Mouse (Mus musculus): ENCODE measurements around the gene Kcnn3. TPM values are rescaled to one million over a fixed set of nuclear protein-coding genes. Genes with fewer than 3 reads are reported as not detected.

The Kcnn3 gene
- polyA plus RNA-seq, 1 experiment, result not detected

- no peak overlapping the region for H3K4me3 ChIP-seq (replicated peaks)
- no peaks in the 10 kb centered on the region for H3K36me3 ChIP-seq (replicated peaks; ENCODE audit: low read length)
- H3K27me3 ChIP-seq (replicated peaks), result peaks cover 23% of the 10 kb centered on the region
- 0 out of 2 replicates have a peak, but pooled peaks cover 3% of the 10 kb centered on the region for H3K4me1 ChIP-seq
- TF ChIP-seq GATA1 (IDR thresholded peaks at IDR 0.05; ENCODE audit: borderline replicate concordance, low read length), result no peak
- no peak for TF ChIP-seq FLI1 (IDR thresholded peaks at IDR 0.05; ENCODE audit: low read length)
- H3K9me3 ChIP-seq, result peaks cover 41% of the 10 kb centered on the region
These were observed 176.3 kb downstream of the Kcnn3 start for GRCm38 (mm10) chr3:89696152-89696821.

GRCm38 (mm10) chr3:89698958-89699357, 179.0 kb downstream of the Kcnn3 start:
- H3K9me3 ChIP-seq, result peaks cover 25% of the 10 kb centered on the region
- no peak overlapping the region for H3K4me3 ChIP-seq (replicated peaks)
- no peaks in the 10 kb centered on the region for H3K36me3 ChIP-seq (replicated peaks; ENCODE audit: low read length)
- H3K4me1 ChIP-seq, result 0 out of 2 replicates have a peak, but pooled peaks cover 3% of the 10 kb centered on the region
- peaks cover 27% of the 10 kb centered on the region for H3K27me3 ChIP-seq (replicated peaks)
- TF ChIP-seq FLI1 (IDR thresholded peaks at IDR 0.05; ENCODE audit: low read length) (no peak), GATA1 (IDR thresholded peaks at IDR 0.05; ENCODE audit: borderline replicate concordance, low read length) (no peak)

DNA sequence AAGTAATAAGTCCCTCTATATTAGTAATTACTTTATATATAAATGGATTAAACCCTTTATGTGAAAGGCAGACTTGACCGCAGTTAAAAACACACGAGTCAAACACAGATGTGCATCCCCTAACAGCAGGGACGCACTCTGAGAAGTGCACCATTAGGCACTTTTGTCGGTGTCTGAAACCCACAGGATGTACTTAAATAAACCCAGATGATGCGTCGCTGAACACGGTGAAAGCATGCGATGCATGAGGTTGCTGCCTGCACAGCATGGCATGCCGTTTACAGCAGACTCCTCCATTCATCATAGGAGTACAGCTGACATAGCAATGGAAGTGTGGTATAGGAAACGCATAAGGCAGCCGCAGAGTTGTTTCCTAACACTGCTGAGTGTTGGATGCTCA, 180.5 kb downstream of the Kcnn3 start:
- H3K9me3 ChIP-seq, result peaks cover 18% of the 10 kb centered on the region
- TF ChIP-seq FLI1 (IDR thresholded peaks at IDR 0.05; ENCODE audit: low read length) (no peak), GATA1 (IDR thresholded peaks at IDR 0.05; ENCODE audit: borderline replicate concordance, low read length) (no peak)
- H3K4me3 ChIP-seq (replicated peaks), result peak overlapping the region; percentile 40
- peaks cover 3% of the 10 kb centered on the region; the same call in 1 of the 2 replicates for H3K4me1 ChIP-seq
- H3K27me3 ChIP-seq (replicated peaks), result peaks cover 28% of the 10 kb centered on the region
- H3K36me3 ChIP-seq (replicated peaks; ENCODE audit: low read length), result no peaks in the 10 kb centered on the region

GRCm38 (mm10) chr3:89703596-89703995, 183.6 kb downstream of the Kcnn3 start:
- no peaks in the 10 kb centered on the region for H3K36me3 ChIP-seq (replicated peaks; ENCODE audit: low read length)
- peaks cover 20% of the 10 kb centered on the region for H3K9me3 ChIP-seq
- peaks cover 31% of the 10 kb centered on the region for H3K27me3 ChIP-seq (replicated peaks)
- TF ChIP-seq GATA1 (IDR thresholded peaks at IDR 0.05; ENCODE audit: borderline replicate concordance, low read length) (no peak), FLI1 (IDR thresholded peaks at IDR 0.05; ENCODE audit: low read length) (no peak)
- H3K4me3 ChIP-seq (replicated peaks), result no peak overlapping the region
- peaks cover 3% of the 10 kb centered on the region; the same call in 1 of the 2 replicates for H3K4me1 ChIP-seq

GRCm38 (mm10) chr3:89704064-89704463, 184.1 kb downstream of the Kcnn3 start:
- H3K36me3 ChIP-seq (replicated peaks; ENCODE audit: low read length), result no peaks in the 10 kb centered on the region
- H3K4me1 ChIP-seq, result peaks cover 3% of the 10 kb centered on the region; the same call in 1 of the 2 replicates
- peaks cover 17% of the 10 kb centered on the region for H3K9me3 ChIP-seq
- no peak overlapping the region for H3K4me3 ChIP-seq (replicated peaks)
- TF ChIP-seq GATA1 (IDR thresholded peaks at IDR 0.05; ENCODE audit: borderline replicate concordance, low read length) (no peak), FLI1 (IDR thresholded peaks at IDR 0.05; ENCODE audit: low read length) (no peak)
- H3K27me3 ChIP-seq (replicated peaks), result peaks cover 32% of the 10 kb centered on the region

DNA sequence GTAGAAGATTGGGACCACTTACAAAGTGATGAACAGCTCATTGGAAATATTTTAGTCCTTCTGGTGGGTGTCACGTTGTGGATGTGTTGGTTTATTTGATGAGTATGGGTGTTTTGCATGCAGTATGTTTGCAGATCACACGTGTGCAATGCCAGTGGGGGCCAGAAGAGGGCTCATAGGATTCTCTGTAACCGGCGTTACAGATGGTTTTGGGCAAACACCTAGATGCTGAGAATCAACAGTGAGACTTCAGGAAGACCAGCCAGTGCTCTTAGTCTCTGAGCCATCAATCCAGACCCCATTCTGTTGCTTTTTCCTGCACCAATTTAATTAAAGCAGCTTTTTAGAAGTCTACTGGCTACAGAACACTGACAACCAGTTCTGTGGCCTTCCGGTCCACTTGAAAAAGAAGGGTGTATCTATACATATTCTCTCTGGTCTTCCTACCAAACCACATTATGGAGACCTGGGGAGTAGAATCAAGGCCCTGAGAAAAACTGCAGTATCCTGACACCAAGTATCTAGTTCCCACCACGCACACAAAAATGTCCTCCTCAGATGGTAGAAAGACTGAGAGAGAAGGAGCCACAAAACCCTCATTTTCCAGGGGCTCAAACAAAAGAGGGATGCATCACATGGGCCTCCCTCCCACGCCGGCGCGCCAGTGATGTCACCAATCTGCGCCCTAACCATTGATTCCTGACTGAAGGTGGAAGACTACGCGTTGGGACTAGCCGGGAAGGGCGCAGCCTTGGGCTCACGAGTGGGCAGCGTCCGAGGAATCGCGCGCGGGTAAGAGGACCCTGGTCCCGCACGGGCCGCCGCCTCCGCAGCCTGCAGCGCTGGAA, 194.6 kb downstream of the Kcnn3 start, which contains the start of gene Adar:
Adar (plus strand) TSS at position 664 of the 848 bp plus-strand sequence.
- Histone ChIP-seq H3K27me3 (replicated peaks) (peaks cover 25% of the 10 kb centered on the region), H3K4me3 (replicated peaks) (peak within 1 kb of the TSS; percentile 98), H3K36me3 (replicated peaks; ENCODE audit: low read length) (no peaks in the 10 kb centered on the region), H3K4me1 (peaks cover 26% of the 10 kb centered on the region), H3K9me3 (peaks cover 5% of the 10 kb centered on the region; the same call in 1 of the 2 replicates)
- TF ChIP-seq GATA1 (IDR thresholded peaks at IDR 0.05; ENCODE audit: borderline replicate concordance, low read length) (no peak), FLI1 (IDR thresholded peaks at IDR 0.05; ENCODE audit: low read length) (no peak)

DNA sequence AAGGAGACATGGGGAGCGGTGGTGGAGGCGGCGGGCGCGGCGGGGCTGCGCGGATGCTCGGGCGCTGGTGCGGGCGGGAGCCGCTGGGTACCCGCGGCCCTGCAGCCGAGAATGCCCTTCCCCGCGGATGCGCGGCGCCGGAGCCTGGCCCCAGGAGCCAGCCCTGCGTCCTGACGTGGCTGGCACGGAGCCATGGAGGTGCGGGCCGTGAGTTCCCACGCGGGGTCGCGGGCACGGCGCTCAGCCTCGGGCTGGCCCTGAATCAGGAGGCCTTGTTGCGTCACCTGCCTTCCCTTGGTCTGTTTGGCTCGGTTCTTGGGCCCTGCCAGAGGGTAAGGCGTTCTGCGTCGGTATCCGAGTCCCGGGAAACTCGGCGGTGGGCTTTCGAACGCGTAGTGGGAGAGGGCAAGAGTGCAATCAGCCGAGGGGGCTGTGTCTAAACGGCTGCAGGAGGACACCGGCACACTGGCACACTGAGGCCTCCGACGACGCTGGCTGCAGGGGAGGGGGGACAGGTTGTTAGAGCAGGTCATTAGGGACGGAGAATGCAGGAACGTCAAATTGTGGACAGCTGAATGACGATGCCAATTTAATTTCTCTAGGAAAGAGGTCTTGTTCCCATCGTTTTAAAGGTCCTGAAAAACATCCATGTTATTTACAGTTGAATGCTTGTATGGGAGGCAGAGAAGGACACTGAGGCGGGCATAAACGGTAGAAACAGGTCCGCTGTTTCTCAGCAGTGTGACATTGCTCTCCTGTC, 195.4 kb downstream of the Kcnn3 start:
- H3K27me3 ChIP-seq (replicated peaks), result peaks cover 22% of the 10 kb centered on the region
- peaks cover 26% of the 10 kb centered on the region for H3K4me1 ChIP-seq
- TF ChIP-seq GATA1 (IDR thresholded peaks at IDR 0.05; ENCODE audit: borderline replicate concordance, low read length) (no peak), FLI1 (IDR thresholded peaks at IDR 0.05; ENCODE audit: low read length) (no peak)
- peaks cover 5% of the 10 kb centered on the region; the same call in 1 of the 2 replicates for H3K9me3 ChIP-seq
- peak overlapping the region; percentile 98 for H3K4me3 ChIP-seq (replicated peaks)
- H3K36me3 ChIP-seq (replicated peaks; ENCODE audit: low read length), result no peaks in the 10 kb centered on the region

GRCm38 (mm10) chr3:89715967-89716256, 195.9 kb downstream of the Kcnn3 start:
- Histone ChIP-seq H3K9me3 (peaks cover 5% of the 10 kb centered on the region; the same call in 1 of the 2 replicates), H3K4me3 (replicated peaks) (peak overlapping the region; percentile 98), H3K4me1 (peaks cover 26% of the 10 kb centered on the region), H3K27me3 (replicated peaks) (peaks cover 21% of the 10 kb centered on the region), H3K36me3 (replicated peaks; ENCODE audit: low read length) (no peaks in the 10 kb centered on the region)
- no peak for TF ChIP-seq GATA1 (IDR thresholded peaks at IDR 0.05; ENCODE audit: borderline replicate concordance, low read length)
- no peak for TF ChIP-seq FLI1 (IDR thresholded peaks at IDR 0.05; ENCODE audit: low read length)

DNA sequence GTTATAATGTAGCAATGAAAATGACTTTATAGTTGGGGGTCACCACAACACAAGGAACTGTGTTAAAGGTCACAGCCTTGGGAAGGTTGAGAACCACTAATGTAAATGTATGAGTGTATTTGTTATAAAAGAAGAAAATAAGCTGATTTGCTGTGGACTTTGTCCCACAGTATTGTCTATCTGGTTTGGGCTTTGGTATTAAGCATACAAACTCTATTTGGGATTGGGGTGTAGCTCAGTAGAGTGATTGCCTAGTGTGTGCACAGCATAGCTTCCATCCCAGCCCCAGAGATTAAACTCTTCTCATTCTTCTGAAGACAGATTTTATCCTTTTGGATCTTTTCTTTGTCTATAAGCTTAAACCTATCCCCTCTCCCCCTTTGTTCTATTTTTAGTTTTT, 202.1 kb downstream of the Kcnn3 start:
- no peak overlapping the region for H3K4me3 ChIP-seq (replicated peaks)
- H3K9me3 ChIP-seq, result peaks cover 10% of the 10 kb centered on the region
- H3K27me3 ChIP-seq (replicated peaks), result no peaks in the 10 kb centered on the region
- peaks cover 5% of the 10 kb centered on the region for H3K36me3 ChIP-seq (replicated peaks; ENCODE audit: low read length)
- peaks cover 11% of the 10 kb centered on the region for H3K4me1 ChIP-seq
- TF ChIP-seq FLI1 (IDR thresholded peaks at IDR 0.05; ENCODE audit: low read length), result no peak
- no peak for TF ChIP-seq GATA1 (IDR thresholded peaks at IDR 0.05; ENCODE audit: borderline replicate concordance, low read length)

Measured in megakaryocyte, embryonic 14.5 days (primary cell).